Mouse (Mus musculus) CH12.LX (cell line): ENCODE results near the gene Creb5. TPM values are rescaled to one million over a fixed set of nuclear protein-coding genes. Genes with fewer than 3 reads are reported as not detected.

Source experiments
- DNase-seq: peaks from one replicate; pipeline ENCODE4 v3.0.0-alpha.2; 2013; ENCODE audit errors: extremely low read depth
- H3K27ac ChIP-seq: 2 replicates; pipeline ENCODE4 v1.5.1; 2012; ENCODE audit warnings: low read depth, mild to moderate bottlenecking, control low read depth, moderate library complexity; ENCODE audit not compliant: insufficient read depth
- H3K27me3 ChIP-seq: replicated peaks from 2 replicates; pipeline ENCODE3; 2012; ENCODE audit warnings: inconsistent platforms
- H3K36me3 ChIP-seq, 2 experiments: replicated peaks in 1 of 2; 2 replicates each; pipeline versions ENCODE3 to v1.6.1; 2012; ENCODE audit warnings: inconsistent platforms in 1 of 2, low read length in 1 of 2, mild to moderate bottlenecking in 1 of 2, mixed read lengths in 1 of 2, moderate library complexity in 1 of 2; ENCODE audit not compliant: control insufficient read depth in 1 of 2, insufficient read depth in 1 of 2
- H3K4me1 ChIP-seq, 2 experiments: 2 replicates each; pipeline ENCODE4 v1.6.1; 2012; ENCODE audit warnings: inconsistent platforms in 1 of 2, moderate library complexity in 1 of 2; ENCODE audit not compliant: insufficient read depth in 2 of 2, control insufficient read depth in 1 of 2
- H3K4me2 ChIP-seq: 2 replicates; pipeline ENCODE4 v1.6.1; 2012; ENCODE audit warnings: low read depth, mild to moderate bottlenecking, control low read depth; ENCODE audit not compliant: poor library complexity, insufficient read depth, severe bottlenecking
- H3K4me3 ChIP-seq, 3 experiments: fragments of 150-350 bp in 1 of 3; sonication (generic) in 1 of 3; replicated peaks in 1 of 3; 2 replicates each; pipeline versions ENCODE3 to v1.5.1; 2011 to 2012; ENCODE audit warnings: low read depth in 2 of 3, low read length in 2 of 3, mild to moderate bottlenecking in 2 of 3, moderate library complexity in 2 of 3, control low read depth in 1 of 3, improper control_type of control experiment in 1 of 3, inconsistent platforms in 1 of 3, mixed read lengths in 1 of 3; ENCODE audit not compliant: poor library complexity in 1 of 3
- H3K79me2 ChIP-seq: replicated peaks from 2 replicates; pipeline ENCODE4 v1.6.1; 2012; ENCODE audit warnings: mild to moderate bottlenecking, moderate library complexity; ENCODE audit not compliant: control insufficient read depth, poor library complexity, insufficient read depth, severe bottlenecking; ENCODE audit errors: extremely low read depth
- H3K9ac ChIP-seq: 2 replicates; pipeline ENCODE4 v1.6.1; 2012; ENCODE audit warnings: low read depth, mild to moderate bottlenecking, control low read depth, moderate library complexity; ENCODE audit not compliant: insufficient read depth
- H3K9me3 ChIP-seq: replicated peaks from 2 replicates; pipeline ENCODE3; 2012; ENCODE audit warnings: low read length, inconsistent platforms, mixed read lengths
- CHD2 ChIP-seq: IDR thresholded peaks from 2 replicates; pipeline ENCODE4 v1.6.1; 2011; ENCODE audit warnings: low read length, improper control_type of control experiment
- CTCF ChIP-seq, 2 experiments: IDR thresholded peaks in 1 of 2; conservative IDR thresholded peaks in 1 of 2; 2 replicates each; pipeline ENCODE4 v1.5.1; 2011 to 2012; ENCODE audit warnings: low read depth in 2 of 2, low read length in 2 of 2, improper control_type of control experiment in 1 of 2, inconsistent platforms in 1 of 2, mild to moderate bottlenecking in 1 of 2, moderate library complexity in 1 of 2
- E2F4 ChIP-seq: IDR thresholded peaks from 2 replicates; pipeline ENCODE4 v1.6.1; 2011; ENCODE audit warnings: low read depth, low read length, improper control_type of control experiment; ENCODE audit not compliant: insufficient replicate concordance
- ETS1 ChIP-seq: conservative IDR thresholded peaks from 2 replicates; pipeline ENCODE4 v1.6.1; 2012; ENCODE audit warnings: low read depth, mild to moderate bottlenecking, inconsistent platforms, low read length, improper control_type of control experiment, moderate library complexity
- GABPA ChIP-seq: IDR thresholded peaks from 2 replicates; pipeline ENCODE4 v1.6.1; 2012; ENCODE audit warnings: low read depth, low read length, improper control_type of control experiment, inconsistent platforms; ENCODE audit not compliant: insufficient replicate concordance
- HCFC1 ChIP-seq: IDR thresholded peaks from 2 replicates; pipeline ENCODE4 v1.6.1; 2012; ENCODE audit warnings: low read depth, mild to moderate bottlenecking, inconsistent platforms, low read length, improper control_type of control experiment
- IRF4 ChIP-seq: IDR thresholded peaks from 2 replicates; pipeline ENCODE4 v1.6.1; 2014; ENCODE audit warnings: low read depth, mild to moderate bottlenecking, inconsistent platforms, low read length, improper control_type of control experiment
- JUN ChIP-seq: IDR thresholded peaks from 2 replicates; pipeline ENCODE4 v1.6.1; 2011; ENCODE audit warnings: low read depth, mild to moderate bottlenecking, low read length, improper control_type of control experiment, moderate library complexity; ENCODE audit not compliant: insufficient read depth
- JUND ChIP-seq: conservative IDR thresholded peaks from 2 replicates; pipeline ENCODE4 v1.6.1; 2011; ENCODE audit warnings: low read depth, low read length, improper control_type of control experiment
- MAFK ChIP-seq: IDR thresholded peaks from 2 replicates; pipeline ENCODE4 v1.6.1; 2011; ENCODE audit warnings: low read length, improper control_type of control experiment; ENCODE audit not compliant: insufficient replicate concordance
- MEF2A ChIP-seq: IDR thresholded peaks from 2 replicates; pipeline ENCODE4 v1.6.1; 2014; ENCODE audit warnings: low read depth, mild to moderate bottlenecking, inconsistent platforms, low read length, improper control_type of control experiment, borderline replicate concordance
- RAD21 ChIP-seq: IDR thresholded peaks from 2 replicates; pipeline ENCODE4 v1.6.1; 2011; ENCODE audit warnings: low read depth, mild to moderate bottlenecking, low read length, improper control_type of control experiment, moderate library complexity
- SIN3A ChIP-seq: IDR thresholded peaks from 2 replicates; pipeline ENCODE4 v1.6.1; 2012; ENCODE audit warnings: low read length, improper control_type of control experiment, inconsistent platforms
- SMC3 ChIP-seq: IDR thresholded peaks from 2 replicates; pipeline ENCODE4 v1.6.1; 2011; ENCODE audit warnings: low read depth, low read length, improper control_type of control experiment
- TCF12 ChIP-seq: IDR thresholded peaks from 2 replicates; pipeline ENCODE4 v1.6.1; 2014; ENCODE audit warnings: low read depth, mild to moderate bottlenecking, inconsistent platforms, low read length, improper control_type of control experiment
- USF1 ChIP-seq: IDR thresholded peaks from 2 replicates; pipeline ENCODE4 v1.6.1; 2014; ENCODE audit warnings: low read depth, mild to moderate bottlenecking, inconsistent platforms, low read length, improper control_type of control experiment
- ZNF384 ChIP-seq: IDR thresholded peaks from 2 replicates; pipeline ENCODE4 v1.6.1; 2012; ENCODE audit warnings: low read depth, low read length, improper control_type of control experiment, inconsistent platforms
- dilution Hi-C: fragments of 300-500 bp; cut with MboI; formaldehyde crosslinking; loops from 2 replicates; pipeline ENCODE4 v1.14.3; 2020; ENCODE audit warnings: low sequenced_read_pairs; ENCODE audit not compliant: extremely low pct_unique_long_range_greater_than_20kb, extremely low pct_ligation_motif_present
- in situ Hi-C: fragments of 300-500 bp; cut with MboI; formaldehyde crosslinking; loops from 3 replicates; pipeline ENCODE4 v1.14.3; 2019; ENCODE audit warnings: low sequenced_read_pairs, low pct_ligation_motif_present, low pct_unique_long_range_greater_than_20kb, mixed read lengths
- polyA plus RNA-seq: library from polyadenylated mRNA; unstranded; fragments of >175 nt; gene quantifications from 2 replicates; pipeline ENCODE4 v1.2.1, GENCODE M21; 2012; ENCODE audit warnings: low read depth; ENCODE audit not compliant: insufficient read length
- total RNA-seq, 2 experiments: library from RNA; depleted of rRNA; stranded (reverse); fragments of 300-350 nt in 1 of 2; fragments of >200 nt in 1 of 2; gene quantifications; 2 replicates each; pipeline ENCODE4 v1.2.3; 2012 to 2014

The Creb5 gene
- total RNA-seq (2012; rRNA removed) (2.1 TPM in 2 replicates), total RNA-seq (2014; rRNA removed) (0.36 and 0.68 TPM in 2 replicates), polyA plus RNA-seq (0.71 and 0.86 TPM in 2 replicates)

DNA sequence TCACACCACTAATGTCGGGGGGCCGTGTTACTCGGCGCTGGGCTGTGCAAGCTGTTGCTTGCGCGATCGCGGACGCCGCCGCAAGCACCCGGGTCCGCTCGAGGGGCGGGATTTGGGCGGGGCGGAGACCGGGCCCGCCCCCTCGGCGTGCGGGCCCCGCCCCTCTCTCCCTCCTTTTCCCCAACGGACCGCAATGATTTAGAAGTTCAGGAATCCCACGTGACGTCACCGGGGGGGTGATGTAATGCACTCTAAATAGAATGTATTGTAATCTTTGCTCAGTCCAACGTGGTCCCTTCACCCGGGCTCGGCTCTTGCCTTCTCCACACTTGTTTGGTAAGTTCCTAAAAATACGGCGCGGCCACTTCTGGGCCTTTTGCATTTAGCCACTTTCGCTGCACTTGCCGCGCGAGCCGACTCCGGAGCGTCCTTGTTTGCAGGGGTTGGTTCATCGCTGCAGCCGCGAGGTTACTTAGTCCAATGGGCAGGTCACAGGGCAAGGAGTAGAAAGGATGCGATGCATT is at the start of gene Creb5:
Creb5 (plus strand) TSS at position 233 of the 524 bp plus-strand sequence.
- Histone ChIP-seq H3K4me1 (peaks cover 3 to 32% of the 10 kb centered on the region in 2 experiments; a peak in 3 of 4 replicates), H3K4me3 (peak within 1 kb of the TSS; percentile 41 to 45 (median 42)), H3K27me3 (peaks cover 25% of the 10 kb centered on the region), H3K27ac (no peak within 1 kb of the TSS), H3K4me2 (peak within 1 kb of the TSS; percentile 72), H3K9me3 (no peaks in the 10 kb centered on the region), H3K9ac (no peak within 1 kb of the TSS), H3K36me3 (no peaks in the 10 kb centered on the region), H3K79me2 (no peaks in the 10 kb centered on the region)
- in situ Hi-C loops = loop anchor here (25.0 kb wide), 2 partner anchors 225 to 425 kb away; no protein-coding TSS in a partner anchor
- DNase-seq = peak; percentile 38
- TF ChIP-seq JUN (peak; percentile 55), ETS1 (peak; percentile 46; the same call in 1 of the 2 replicates), MEF2A (peak; percentile 92), USF1 (no peak), TCF12 (no peak), GABPA (no peak)
- dilution Hi-C loops = no loop called here

DNA sequence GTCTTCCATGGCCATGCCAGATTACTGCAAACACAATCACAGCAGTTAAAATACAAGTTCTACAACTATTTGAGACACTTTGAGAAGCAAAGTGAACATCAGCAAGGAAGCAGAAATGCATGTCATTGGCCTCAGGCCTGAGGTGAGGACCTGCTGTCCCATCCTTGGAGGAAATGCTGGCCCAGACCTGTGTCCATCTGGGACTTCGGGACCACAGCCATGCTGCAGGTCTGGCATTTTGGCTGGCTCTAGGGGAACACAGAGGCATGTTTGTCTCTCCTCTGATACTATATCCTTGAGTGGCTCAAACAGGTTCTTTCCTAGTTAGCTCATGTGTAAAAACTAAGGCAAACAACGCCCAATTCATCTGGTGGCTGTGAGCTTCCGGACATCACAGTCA is 27.2 kb upstream of the Creb5 start:
- Histone ChIP-seq H3K27ac (no peak overlapping the region), H3K9ac (no peak overlapping the region), H3K4me1 (no peaks in the 10 kb centered on the region), H3K36me3 (no peaks in the 10 kb centered on the region), H3K4me2 (no peak overlapping the region), H3K9me3 (no peaks in the 10 kb centered on the region), H3K79me2 (no peaks in the 10 kb centered on the region), H3K27me3 (no peaks in the 10 kb centered on the region), H3K4me3 (no peak overlapping the region)
- dilution Hi-C loops = no loop called here
- DNase-seq = no peak
- TF ChIP-seq CHD2 = no peak
- in situ Hi-C loops = no loop called here

DNA sequence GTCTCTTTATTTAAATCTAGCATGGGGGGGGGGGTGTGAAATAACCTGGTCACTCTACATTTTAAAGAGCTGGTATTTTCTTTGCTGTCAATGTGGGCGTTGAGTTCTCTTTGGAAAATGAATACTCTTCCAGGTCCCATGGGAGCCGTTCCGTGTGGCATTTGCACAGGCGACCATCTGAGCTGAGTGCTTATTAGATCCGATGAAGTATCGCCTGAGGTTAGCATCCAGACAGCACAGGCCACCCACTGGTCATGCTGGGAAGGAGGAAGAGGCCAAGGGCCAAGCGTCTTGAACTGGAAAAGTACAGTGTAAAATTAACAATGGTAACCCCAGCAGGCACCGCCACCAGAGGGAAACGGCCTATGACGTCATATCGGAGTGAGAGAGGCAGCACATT is 24.7 kb upstream of the Creb5 start:
- Histone ChIP-seq H3K4me3 (no peak overlapping the region), H3K27ac (no peak overlapping the region), H3K36me3 (no peaks in the 10 kb centered on the region), H3K27me3 (no peaks in the 10 kb centered on the region), H3K79me2 (no peaks in the 10 kb centered on the region), H3K9ac (no peak overlapping the region), H3K4me1 (no peaks in the 10 kb centered on the region), H3K4me2 (no peak overlapping the region), H3K9me3 (no peaks in the 10 kb centered on the region)
- in situ Hi-C loops (no loop called here), dilution Hi-C loops (no loop called here)
- DNase-seq = no peak
- TF ChIP-seq SIN3A = no peak
- TF ChIP-seq HCFC1 = no peak
- no peak for TF ChIP-seq RAD21
- TF ChIP-seq CTCF (conservative IDR thresholded peaks at IDR 0.05 in 1 of 2, IDR thresholded peaks at IDR 0.05 in 1 of 2; ENCODE audit: low read depth in 2 of 2, low read length in 2 of 2) = no peak
- TF ChIP-seq JUND = no peak
- no peak for TF ChIP-seq E2F4
- TF ChIP-seq SMC3 = no peak
- TF ChIP-seq ZNF384 = no peak
- no peak for TF ChIP-seq IRF4
- TF ChIP-seq MAFK = no peak
